Mouse (Mus musculus) gastrocnemius, postnatal 4 days (tissue): ENCODE data around the gene Epb41l3. TPM values are rescaled to one million over a fixed set of nuclear protein-coding genes. Genes with fewer than 3 reads are reported as not detected.
"Not testable (repeated sequence)": the region's sequence is repeated elsewhere in the genome, so short reads cannot be mapped to it uniquely, and the experiment has no call there.

Experiments
- DNase-seq, 2 experiments: peaks; one replicate each; pipeline ENCODE4 v3.0.0; 2021 to 2022; ENCODE audit warnings: low spot score in 2 of 2, mixed read lengths in 2 of 2
- total RNA-seq, 2 experiments: library from RNA; stranded (reverse); gene quantifications; 2 replicates each; pipeline ENCODE4 v1.2.3; 2021

The Epb41l3 gene
- total RNA-seq, 2 experiments from 2014 or later: 51.6 to 65.5 TPM

DNA sequence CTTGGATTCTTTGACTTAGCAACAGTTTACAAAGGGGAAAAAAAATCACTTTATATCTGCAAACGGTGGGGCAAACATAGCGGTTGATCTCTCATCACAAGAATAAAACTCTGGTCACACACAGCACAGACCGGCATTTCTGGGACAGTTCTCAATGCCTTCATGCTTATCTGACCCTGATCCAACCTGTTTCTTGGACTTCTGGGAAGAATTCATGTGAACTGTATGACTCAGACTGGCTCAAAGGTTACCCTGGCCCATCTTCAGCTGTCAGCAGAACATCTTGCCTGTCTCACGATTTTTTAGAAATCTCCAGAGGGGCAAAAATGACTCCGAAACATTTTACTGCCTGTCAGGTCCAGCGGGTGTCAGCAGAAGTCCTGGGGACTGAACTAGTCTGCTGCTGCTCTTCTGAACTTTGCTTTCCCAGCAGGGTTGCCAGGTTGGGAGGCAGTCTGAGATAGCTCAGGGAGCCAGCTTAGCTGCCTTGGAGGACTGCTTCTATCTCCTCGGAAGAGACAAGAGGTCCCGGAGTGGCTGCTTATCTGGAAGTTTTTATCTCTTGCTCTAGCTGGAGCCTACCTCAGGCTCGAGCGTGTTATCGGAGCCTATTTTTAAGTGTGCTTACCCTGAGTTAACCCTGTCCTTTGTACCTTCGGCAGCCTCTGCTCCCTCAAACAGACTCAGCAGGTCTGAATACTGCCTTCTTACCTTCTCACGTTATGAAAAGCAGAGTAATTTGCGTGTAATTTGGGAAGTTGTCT is 29.7 kb downstream of the Epb41l3 start:
- DNase-seq: no peak

GRCm38 (mm10) chr17:69105799-69106401 is 30.4 kb downstream of the Epb41l3 start:
- DNase-seq: peak in 1 of 2 experiments; percentile 26

GRCm38 (mm10) chr17:69109216-69109615 is 33.7 kb downstream of the Epb41l3 start:
- DNase-seq: no peak

GRCm38 (mm10) chr17:69112232-69112631 is 36.7 kb downstream of the Epb41l3 start:
- DNase-seq: no peak

DNA sequence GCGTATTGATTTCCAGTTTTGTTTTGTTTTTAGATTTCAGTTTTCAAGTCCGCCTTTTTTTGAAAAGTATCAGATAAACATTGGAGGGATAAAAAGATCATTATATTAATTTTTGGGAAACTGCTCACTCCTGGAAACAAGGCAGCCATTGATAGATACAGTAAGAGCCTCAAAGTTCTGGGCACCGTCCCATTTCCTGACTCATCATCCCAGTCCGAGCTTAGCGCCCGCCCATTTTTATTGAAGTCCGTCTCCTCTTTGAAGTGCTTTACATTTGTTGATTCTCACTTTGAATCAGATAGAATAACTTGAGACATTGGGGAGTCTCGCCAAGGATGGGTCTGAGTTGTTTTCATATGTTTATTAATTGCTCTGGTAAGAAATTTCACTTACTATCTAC is 43.7 kb downstream of the Epb41l3 start:
- DNase-seq: no peak

GRCm38 (mm10) chr17:69120533-69121358 is 45.3 kb downstream of the Epb41l3 start:
- no peak for DNase-seq

DNA sequence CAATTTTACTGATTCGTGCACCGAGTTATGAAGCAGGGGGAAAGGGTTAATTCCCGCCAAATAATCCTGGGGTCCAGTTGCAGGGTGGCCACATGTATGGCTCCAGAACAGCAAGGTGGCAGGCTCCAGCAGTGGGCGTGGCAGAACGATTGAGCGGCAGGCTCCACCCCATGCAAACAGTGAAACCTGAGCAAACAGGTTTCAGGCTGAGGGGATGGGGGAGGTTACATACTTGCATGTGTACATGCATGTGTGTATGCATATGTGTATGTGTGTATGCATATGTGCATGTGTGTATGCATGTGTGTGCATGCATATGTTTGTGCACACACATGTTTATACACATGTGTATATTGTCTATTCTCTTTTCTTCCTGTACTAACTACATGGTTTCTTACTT is 46.9 kb downstream of the Epb41l3 start:
- DNase-seq: not testable (repeated sequence)

GRCm38 (mm10) chr17:69127436-69127835 is 52.0 kb downstream of the Epb41l3 start:
- no peak for DNase-seq

DNA sequence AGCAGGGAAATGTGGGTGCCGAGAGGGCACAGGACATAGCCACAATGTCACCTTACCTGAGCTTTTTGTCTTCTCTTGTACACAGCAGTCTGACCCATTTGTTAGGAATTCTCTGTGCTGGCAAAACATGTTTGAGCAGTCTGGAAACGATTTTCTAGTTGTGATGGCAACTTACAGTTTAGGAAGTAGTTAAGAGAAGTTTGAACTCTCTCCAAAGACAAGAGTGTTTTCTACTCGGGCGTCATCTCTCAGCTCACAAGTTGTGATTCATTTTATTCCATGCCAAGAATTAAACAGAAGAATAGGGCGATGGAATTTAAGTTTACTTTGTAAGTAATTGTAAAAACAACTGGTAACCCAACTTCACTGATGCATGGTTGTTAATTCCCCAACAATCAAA is 52.5 kb downstream of the Epb41l3 start:
- DNase-seq: no peak

DNA sequence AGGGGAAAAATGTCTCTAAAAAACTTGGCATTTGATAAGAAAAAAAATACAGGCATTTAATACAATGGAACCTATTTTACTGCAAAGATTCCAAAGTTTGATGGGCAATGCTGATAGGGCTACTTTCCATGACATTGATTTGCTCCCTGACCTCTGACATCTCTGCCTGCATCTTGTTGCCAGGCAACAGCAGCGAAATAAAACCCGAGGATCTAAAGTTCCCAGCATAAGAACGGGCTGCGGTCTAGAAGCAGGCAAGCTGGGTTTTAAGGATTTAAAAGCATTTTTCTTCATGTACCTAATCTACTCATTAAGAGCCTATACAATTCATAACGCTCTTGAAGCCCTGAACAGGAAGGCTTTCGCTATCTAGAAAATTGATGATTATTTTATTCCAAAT is 54.0 kb downstream of the Epb41l3 start:
- DNase-seq: no peak

DNA sequence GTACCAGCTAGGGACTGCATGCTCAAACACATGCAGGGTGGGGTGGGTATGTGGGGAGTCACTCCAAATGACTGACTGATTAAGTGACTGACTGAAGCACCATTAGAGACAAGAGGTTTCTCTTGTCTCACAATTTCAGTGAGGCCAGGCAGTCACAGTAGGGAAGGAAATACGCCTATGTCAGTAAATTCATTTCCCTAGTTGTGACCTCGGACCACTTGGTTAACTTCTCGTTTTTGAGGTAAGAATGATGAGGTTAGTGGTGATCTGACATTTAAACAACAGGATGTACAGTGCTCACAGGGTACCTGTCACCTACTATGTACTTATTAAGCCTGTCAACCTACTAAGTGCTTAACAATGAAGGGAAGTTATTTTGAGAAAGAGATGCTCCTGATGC is 67.5 kb downstream of the Epb41l3 start:
- DNase-seq: no peak

GRCm38 (mm10) chr17:69150826-69151225 is 75.3 kb downstream of the Epb41l3 start:
- no peak for DNase-seq

DNA sequence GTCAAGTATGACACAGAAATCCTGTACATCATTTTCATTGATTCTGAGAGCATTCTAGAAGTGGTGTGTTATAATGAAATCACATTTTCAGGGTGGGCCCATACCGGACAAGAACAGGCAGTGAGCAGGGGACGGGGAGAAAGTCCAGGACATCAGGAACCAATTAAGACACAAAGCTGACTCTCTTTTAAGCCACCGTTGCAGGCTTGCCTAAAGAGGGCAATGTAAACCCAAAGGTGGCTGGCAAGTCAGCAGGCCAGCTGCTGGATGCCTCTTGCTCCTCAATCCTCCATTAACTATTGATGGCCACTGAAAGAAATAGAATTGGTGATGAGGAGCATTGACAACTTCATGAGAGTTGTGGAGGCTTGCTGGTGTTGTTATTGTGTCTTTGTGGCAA is 75.8 kb downstream of the Epb41l3 start:
- no peak for DNase-seq

GRCm38 (mm10) chr17:69155034-69155433 is 79.6 kb downstream of the Epb41l3 start:
- DNase-seq: no peak

DNA sequence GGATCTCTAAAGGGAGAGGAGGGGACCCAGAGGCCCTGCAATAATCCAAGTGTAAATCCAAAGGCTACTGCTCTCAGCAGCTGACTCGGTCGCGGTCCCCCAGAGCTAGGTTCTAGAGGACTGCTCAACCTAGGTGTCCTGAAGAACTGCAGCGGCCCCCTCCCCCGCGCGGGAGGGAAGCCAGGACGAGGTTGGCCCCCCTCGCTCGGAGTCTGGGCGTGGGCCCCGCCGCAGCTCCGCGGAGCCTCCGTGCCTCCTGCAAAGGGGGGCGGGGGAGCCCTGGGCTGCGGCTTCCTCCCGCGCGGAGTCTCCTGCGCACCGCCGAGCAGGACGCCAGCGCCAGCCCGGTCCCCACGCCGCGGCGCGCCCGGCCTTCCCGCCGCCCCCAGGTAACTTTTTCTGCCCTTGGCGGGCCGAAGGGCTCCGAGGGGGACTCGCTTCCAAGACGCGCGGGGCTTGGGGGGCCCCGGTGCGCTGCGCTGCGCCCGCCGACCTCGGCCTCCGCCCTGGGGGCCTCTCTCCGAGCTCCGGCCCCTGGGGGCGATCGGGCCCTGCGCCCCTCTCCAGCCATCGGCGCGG is 81.1 kb downstream of the Epb41l3 start:
- peak; percentile 57 to 70 for DNase-seq

GRCm38 (mm10) chr17:69157101-69157808 is 81.8 kb downstream of the Epb41l3 start:
- peak; percentile 34 to 54 for DNase-seq

- DNase-seq: peak in 1 of 2 experiments; percentile 28
Measured at GRCm38 (mm10) chr17:69157809-69158185, 82.3 kb downstream of the Epb41l3 start.

DNA sequence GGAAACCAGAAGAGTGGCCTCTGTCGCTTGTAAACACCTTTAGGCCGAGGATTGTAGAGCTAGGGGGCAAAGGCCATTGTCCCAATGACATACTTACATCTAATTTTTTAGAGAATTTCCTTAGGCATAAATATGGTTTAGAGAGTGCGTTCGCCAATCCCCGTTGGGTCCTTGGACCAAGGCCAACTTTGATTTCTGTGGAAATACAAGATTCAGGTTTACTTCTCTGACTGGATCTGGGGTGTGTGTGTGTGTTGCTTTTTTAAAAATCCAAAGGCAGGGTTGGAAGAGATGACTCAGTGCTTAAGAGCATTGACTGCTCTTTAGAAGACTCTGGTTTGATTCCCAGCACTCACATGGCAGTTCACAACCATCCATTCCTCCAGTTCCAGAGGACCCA is 83.2 kb downstream of the Epb41l3 start:
- DNase-seq: no peak

DNA sequence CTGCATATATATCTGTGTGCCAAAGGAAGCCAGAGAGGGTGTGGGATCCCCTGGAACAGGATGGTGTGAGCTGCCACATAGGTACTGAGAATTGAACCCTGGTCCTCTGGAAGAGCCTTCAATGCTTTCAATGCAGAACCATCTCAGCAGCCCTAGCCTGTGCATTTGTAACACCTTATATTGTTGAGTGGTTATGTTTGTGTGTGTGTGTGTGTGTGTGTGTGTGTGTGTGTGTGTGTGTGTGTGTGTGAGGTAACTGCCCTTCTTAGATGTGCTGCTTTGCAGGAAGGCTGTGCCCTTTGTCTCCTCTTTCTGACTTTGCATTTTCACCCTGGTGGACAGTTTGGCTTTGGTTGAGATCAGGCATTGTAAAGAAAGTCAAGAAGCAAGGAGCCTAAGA is 87.2 kb downstream of the Epb41l3 start:
- no peak for DNase-seq

DNA sequence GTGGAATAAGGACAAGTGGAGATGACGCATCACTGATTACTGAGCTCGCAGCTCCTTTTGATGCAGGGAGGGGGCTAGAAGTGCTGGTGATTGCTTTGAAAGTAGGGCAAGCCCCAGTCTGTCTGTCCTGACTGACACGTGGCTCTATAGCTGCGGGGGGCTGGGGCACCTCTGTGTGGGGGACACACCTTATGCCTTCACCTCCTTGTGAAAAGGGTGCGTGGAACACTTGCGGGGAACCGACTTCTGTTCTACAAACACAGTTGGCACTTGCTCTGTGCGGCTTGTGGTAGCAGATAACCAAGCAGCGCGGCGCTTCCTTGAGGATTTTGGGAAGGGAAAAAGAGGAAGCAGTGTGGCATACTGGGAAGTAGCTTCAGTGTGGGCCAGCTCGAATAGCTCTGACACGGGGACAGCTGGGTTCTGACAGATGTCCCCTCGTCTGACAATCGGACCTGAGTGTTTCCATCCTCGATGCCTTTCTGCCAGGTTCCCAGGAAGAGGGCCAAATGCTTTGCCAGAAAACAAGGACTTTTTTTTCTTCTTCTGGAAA is 101.5 kb downstream of the Epb41l3 start:
- peak in 1 of 2 experiments; percentile 18 for DNase-seq

- no peak for DNase-seq
Measured at GRCm38 (mm10) chr17:69177954-69178353, 102.5 kb downstream of the Epb41l3 start.
